Mouse (Mus musculus) ovary, postnatal 10 days (tissue): ENCODE measurements around the gene Ccno.
A peak's percentile ranks its signal among the peaks of the same experiment; 100 is the strongest.

Experiments used
- DNase-seq: peaks from one replicate; pipeline ENCODE4 v3.0.0; 2022; ENCODE audit warnings: low spot score

The Ccno gene

GRCm38 (mm10) chr13:112987532-112987943, at the start of gene Ccno:
Gene Ccno, plus strand, starts transcription at chr13:112987802.
- peak; percentile 84 for DNase-seq

DNA sequence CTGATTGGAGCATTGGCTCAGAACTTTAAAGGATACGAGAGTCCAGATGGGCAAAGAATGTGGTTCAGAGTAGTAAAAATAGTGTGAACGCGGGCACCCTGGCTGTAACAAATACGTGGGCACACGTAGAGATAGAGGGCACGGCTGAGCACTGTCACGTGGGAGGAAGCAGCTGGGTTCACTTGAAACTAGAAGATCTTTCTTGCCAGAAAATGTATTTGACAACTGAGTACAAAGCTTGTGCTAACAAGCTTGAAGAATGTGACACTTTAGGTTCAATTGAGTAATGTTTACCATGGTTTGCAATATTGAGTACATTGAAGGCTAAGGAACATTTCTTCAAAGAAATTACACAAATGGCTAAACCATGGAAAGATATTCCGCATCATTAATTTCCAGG, 49.5 kb upstream of the Ccno start:
- no peak for DNase-seq

- DNase-seq, result no peak
Measured at GRCm38 (mm10) chr13:112941879-112942330, 45.7 kb upstream of the Ccno start.

DNA sequence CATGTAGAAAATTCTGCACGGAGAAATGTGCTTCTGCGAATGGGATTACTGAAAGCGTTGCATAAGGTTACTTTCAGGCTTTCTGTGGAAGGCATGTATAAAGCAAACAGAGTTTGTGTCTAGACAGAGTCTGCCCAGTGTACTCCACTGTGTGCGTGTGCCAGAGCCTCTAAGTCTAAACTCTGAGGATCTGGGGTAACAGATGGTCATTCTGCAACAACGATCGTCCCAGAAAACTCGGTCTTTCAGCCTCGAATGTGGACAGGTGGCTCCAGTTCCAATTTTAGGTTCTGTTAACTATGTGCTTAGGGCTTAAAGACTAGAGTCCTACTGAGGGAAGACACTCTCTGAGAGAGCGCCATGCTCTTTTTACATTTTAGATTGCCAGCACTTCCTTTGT, 42.3 kb upstream of the Ccno start:
- no peak for DNase-seq

- no peak for DNase-seq
Measured at GRCm38 (mm10) chr13:112945900-112946299, 41.7 kb upstream of the Ccno start.

GRCm38 (mm10) chr13:112954067-112954466, 33.5 kb upstream of the Ccno start:
- DNase-seq, result no peak

DNA sequence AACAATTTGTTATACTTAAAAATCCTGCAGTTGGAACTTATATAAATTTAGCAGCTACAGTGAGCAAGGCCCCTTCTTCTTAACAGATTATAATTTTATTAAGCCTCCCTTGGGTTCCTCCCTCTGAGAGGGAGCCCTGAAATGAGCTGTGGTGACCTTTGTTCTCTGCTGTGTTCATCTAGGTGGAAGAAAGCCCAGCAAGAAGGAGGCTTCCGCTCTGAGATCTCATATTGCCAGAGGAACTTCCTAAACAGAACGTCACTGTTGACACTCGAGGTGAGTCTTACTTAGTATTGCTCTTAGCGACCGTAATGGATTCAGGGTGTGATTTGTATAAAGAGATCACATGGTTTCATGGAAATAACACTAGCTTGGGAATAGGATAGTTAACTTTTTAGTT, 24.5 kb upstream of the Ccno start:
- DNase-seq, result no peak

- DNase-seq, result no peak
Measured at GRCm38 (mm10) chr13:112964421-112964820, 23.2 kb upstream of the Ccno start.

DNA sequence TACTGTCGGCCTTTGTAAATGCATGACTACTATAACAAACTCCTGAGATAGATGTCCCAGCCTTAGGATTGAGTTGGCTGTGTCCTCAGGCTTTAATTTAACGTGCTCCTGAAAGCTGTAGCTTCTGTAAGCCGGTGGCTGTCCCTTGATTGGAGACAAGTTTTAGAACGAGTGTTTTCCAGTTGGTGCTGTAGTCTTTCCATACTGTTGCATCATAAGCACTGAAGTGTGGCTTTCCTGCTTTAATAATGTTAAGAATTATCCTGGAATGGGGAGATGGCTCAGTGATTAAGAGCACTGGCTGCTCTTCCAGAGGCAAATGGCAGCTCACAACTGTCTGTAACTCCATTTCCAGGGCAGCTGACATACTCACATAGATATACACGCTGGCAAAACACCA, 20.3 kb upstream of the Ccno start:
- DNase-seq, result no peak

DNA sequence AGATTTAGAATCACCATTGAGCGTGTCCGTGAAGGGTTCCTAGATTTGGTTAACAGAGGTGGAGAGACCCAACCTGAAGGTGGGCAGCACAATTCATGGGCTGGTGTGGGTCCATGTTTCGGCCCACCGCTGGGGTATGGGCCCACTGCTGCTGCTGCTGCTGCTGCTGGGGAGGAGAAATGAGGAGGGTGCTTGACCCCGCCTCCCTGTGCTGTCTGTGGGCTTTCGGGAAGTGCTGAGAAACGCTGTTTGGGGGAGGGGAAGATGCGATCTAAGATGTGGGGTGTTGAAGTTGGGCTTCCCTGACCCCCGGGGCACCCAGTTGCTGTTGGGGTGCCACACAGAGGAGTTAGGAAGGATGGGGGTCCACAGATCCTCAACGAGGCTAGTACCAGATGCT, 10.9 kb upstream of the Ccno start:
- DNase-seq, result no peak

DNA sequence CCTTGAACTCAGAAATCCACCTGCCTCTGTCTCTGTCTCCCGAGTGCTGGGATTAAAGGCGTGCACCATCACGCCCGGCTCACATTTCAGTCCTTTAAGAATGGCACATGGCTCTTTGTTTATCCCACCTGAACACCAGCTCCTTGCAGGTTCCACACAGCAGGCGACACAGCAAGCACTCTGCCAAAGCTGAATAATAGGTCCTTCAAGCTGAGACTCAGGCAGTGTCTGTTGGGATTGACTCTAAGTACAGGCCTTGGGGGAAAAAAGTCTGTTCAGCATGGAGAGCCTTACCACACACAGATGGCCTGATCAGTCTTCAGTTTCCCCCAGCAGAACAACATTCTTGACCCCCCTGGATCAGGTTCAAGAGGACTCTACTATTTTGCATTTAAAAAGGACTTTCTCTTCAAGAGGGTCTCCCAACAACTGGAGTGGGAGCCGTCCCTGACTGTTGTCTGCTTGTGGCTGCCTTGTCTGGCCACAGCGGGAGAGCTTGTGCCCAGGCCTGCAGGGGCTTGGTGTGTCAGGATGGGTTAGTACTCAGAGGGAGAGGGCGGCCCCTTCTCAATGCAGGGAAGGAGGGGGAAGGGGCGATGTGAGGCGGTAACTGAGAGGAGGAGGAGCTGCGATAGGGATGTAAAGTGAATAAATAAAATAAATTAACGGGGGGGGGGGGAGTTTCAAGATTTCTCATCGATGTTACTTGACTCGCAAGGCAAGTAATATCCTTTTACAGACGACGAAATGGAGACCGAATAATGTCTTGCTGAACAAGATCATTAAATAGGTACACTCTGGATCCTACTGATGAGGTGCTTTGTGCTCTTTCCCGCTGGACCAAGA, 1.8 kb upstream of the Ccno start:
- no peak for DNase-seq

DNA sequence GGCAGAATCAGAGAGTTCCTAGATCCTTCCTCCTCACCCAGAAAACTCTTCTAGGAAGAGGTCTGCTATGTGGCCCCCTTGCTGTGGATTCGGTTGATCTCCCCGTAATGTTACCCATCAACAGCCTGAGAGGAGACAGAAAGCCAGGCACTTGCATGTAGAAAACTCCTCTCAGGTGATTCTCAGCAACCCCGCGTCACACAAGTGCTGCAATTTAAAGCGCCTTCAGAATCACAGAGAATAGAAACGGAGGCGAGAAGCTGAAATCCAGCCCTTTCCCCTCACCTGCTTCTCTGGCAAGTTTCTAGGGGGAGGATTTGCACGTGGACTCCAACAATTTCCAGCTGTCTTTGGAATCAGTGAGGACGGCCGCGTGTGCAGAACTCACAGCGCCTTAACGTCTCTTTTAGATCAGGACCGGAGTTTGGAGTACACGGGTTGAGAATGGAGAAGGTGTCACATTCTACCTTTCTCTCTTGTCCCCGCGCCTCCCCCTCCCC, 1.1 kb upstream of the Ccno start:
- DNase-seq, result no peak

GRCm38 (mm10) chr13:112987991-112988390, 389 bp downstream of the Ccno start:
- no peak for DNase-seq

DNA sequence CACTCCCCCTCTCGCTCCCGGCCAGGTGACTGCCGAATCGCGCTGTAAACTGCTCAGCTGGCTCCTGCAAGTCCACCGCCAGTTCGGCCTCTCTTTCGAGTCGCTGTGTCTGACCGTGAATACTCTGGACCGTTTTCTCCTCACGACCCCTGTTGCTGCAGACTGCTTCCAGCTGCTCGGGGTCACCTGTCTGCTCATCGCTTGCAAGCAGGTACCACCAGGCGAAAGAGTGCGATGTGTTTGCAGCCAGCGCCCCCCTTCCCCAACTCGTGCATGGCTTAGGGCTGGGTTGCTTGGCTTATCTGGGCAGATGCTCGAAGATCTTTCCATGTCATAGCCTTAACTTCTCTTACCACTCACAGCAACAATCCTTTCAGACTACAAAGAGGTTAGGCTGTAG, 1.3 kb downstream of the Ccno start:
- no peak for DNase-seq

DNA sequence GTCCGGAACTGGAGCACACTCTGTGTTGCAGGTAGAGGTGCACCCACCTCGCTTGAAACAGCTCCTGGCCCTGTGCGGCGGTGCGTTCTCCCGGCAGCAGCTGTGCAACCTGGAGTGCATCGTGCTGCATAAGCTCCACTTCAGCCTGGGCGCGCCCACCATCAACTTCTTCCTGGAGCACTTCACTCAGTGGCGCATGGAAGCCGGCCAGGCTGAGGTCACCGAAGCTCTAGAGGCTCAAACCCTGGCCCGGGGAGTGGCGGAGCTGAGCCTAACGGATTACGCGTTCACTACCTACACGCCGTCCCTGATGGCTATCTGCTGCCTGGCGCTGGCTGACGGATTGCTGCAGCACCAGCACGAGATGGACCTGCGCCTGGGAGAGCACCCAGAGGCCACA, 1.9 kb downstream of the Ccno start:
- DNase-seq, result no peak

DNA sequence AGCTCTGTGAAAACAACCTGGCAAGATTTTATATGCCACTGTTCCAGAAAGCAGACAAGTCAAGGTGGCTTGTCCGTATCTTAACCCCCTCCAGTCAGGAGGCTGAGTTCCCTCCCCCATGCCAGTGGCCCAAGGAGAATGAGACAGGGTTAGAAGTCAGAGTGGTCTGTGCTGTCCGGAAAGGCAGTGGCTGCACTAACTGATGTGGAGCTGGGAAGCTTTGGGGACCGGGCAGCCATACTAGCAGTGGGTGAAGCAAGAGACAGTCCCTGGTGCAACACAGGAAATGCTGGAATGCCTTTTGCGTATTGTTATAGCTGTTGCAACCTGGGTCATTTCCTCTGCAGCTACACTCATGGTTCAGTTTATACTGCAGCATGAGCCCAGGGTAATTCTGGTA, 2.7 kb downstream of the Ccno start:
- DNase-seq, result no peak

DNA sequence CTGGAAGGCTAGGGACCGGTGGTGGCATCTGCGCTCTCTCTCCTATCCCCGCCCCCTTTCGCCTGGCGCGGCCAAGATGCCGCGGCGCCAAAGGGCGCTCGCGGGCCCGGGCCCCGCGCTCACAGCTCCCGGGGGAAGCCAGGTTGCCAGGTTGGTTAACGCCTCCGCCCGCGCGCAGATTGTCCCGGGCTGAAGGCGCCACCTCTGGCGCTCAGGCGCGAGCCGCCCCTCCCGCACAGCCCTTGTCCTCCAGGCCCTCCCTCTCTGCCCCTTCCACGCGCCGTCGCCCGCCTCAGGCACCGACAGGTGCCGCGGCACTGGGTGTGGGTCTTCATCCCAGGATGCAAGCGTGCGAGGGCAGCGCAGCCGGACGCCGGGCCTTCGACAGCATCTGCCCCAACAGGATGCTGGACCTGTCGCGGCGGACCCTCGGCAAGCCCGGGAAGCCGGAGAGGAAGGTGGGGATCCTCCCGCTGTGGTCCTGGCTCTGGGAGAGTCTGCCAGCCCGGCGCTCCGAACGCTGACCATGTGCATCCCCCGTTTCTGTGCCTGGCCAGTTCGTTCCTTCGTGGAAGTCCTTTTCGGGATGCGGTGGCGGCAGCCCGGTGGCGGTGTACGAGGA, 6.0 kb downstream of the Ccno start, which contains the start of gene Mcidas:
Gene Mcidas (plus strand): TSS at position 315 of the 622 bp plus-strand sequence.
- DNase-seq, result no peak

DNA sequence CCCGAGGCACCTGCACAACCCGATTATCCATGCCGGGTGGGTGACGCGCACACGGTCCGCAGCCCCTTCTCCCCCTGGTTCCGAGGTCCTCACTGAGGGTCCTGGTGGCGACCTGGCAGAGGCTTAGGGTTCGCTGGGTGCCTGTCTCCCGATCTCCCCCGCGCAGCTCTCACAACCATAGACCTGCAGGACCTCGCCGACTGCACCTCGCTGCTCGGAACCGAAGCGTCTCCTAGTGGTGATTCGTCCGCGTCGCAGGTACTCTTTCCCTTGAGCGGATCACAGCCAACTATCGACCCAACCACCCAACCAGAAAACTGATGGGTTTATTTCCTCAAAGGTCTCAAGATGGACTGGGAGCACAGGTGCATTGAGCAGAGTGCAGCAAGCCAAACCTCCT, 6.6 kb downstream of the Ccno start:
- no peak for DNase-seq

GRCm38 (mm10) chr13:112996407-112996806, 8.8 kb downstream of the Ccno start:
- no peak for DNase-seq

DNA sequence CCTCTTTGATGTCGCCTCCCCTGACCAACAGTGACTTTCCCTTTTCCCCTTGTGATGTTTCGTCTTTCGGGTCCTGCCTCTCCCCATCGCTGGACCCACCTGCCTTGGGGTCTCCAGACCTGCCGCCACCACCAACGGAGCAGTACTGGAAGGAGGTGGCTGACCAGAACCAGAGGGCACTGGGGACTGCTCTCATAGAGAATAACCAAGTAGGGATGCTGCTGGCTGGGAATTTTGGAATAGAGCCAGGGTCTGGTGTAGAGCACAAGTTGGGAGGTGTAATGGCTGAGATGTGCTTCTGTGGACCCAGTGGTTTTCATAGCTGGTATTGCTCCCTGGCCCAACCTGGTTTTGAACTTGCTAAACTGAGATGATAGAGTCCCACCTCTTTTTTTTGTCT, 9.8 kb downstream of the Ccno start:
- no peak for DNase-seq

- DNase-seq, result no peak
Measured at GRCm38 (mm10) chr13:112998427-112999201, 11.0 kb downstream of the Ccno start.

DNA sequence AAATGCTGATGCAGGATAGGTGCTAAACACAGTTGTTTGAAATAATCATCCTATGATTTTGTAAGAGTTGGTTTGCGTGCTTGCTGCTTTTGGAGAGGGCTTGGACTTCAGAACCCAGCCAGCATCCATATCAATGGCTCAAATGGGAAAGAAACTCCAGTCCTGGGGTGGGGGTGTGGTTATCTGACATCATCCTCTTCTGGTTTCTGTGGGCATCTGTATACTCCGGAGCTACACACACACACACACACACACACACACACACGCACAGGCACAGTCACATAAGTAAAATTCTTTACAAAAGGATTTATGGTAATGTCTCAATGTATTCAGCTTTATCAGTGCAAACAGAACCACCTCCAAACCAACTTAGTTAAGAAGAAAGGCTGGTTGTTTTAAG, 12.5 kb downstream of the Ccno start:
- no peak for DNase-seq
